Mouse (Mus musculus) layer of hippocampus, adult 2 months (tissue): ENCODE results near the gene Cd300lg. TPM values are rescaled to one million over a fixed set of nuclear protein-coding genes. Genes with fewer than 3 reads are reported as not detected.

Source experiments
- DNase-seq, 2 experiments: peaks; one replicate each; pipeline ENCODE4 v3.0.0; 2022; ENCODE audit warnings: low spot score in 2 of 2
- H3K27ac ChIP-seq: fragments of 200-600 bp; 2 replicates; pipeline ENCODE4 v1.8.1; 2022
- H3K4me3 ChIP-seq: fragments of 200-600 bp; 2 replicates; pipeline ENCODE4 v1.8.1; 2022; ENCODE audit warnings: mild to moderate bottlenecking
- CTCF ChIP-seq: fragments of 200-600 bp; conservative IDR thresholded peaks from 2 replicates; pipeline ENCODE4 v1.8.1; 2022; ENCODE audit warnings: antibody characterized with exemption, mild to moderate bottlenecking, moderate library complexity
- long read RNA-seq, 2 experiments: library from polyadenylated mRNA; stranded (forward); transcript quantifications; one replicate each; pipeline ENCODE4 v2.0.0; 2021; ENCODE audit warnings: borderline mapping rate in 2 of 2
- total RNA-seq, 2 experiments: library from RNA; stranded (reverse); gene quantifications; 2 replicates each; pipeline ENCODE4 v1.2.3; 2021

Cd300lg gene
- not detected for total RNA-seq
- long read RNA-seq, experiment 1: 0 reads
- long read RNA-seq, experiment 2: 0 reads

DNA sequence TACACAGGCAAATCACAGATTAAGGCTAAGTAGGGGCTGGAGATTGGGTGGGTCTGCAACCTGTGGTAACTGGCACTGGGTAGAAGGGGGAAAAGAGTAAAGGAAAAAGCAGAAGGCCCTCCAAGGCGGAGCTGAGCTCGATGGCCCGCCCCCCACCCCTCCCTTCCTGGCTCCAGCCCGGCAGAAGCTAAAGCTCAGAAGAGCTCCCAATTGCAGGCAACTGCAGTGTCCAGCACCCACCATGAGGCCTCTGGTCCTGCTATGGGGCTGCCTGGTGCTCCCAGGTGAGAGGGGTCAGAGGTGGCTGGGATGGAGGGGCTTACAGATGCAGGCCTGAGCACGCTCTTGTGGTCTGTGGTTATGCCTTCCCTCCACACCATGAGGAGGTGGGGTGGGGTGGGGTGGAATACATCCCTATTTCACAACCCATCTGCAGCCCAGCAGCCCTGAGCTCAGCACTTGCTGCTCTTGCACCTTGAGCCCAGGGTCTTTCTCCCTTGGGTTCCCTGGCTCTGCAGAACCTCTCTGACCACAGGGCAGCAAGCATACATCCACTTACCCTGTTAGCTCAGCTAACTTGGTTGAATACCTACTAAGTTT is at the start of gene Cd300lg:
Gene Cd300lg, plus strand, starts transcription at position 160 of the 600 bp plus-strand sequence.
- no peak for DNase-seq
- no peak within 1 kb of the TSS for H3K4me3 ChIP-seq
- no peak for TF ChIP-seq CTCF
- no peak within 1 kb of the TSS for H3K27ac ChIP-seq

DNA sequence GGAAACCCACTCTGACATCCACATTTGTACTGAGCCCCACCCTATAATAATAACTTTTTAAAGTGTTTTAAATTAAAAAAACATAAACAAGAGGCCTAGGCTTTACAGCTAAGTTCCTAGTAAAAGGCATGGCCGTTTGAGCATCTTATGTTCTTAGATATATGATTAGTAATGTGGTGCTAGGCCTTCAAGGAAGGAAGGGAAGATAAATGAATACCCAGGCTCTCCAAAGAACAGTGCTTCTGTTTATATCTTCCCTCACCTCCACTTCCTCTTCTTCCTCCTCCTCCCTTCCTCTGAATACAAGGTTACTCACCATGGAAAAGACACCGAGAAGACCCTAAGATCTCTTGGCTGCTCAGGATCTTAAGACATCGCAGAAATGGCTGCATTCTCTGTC is 49.5 kb upstream of the Cd300lg start:
- no peak overlapping the region for H3K27ac ChIP-seq
- no peak for DNase-seq
- TF ChIP-seq CTCF: no peak
- H3K4me3 ChIP-seq: no peak overlapping the region

DNA sequence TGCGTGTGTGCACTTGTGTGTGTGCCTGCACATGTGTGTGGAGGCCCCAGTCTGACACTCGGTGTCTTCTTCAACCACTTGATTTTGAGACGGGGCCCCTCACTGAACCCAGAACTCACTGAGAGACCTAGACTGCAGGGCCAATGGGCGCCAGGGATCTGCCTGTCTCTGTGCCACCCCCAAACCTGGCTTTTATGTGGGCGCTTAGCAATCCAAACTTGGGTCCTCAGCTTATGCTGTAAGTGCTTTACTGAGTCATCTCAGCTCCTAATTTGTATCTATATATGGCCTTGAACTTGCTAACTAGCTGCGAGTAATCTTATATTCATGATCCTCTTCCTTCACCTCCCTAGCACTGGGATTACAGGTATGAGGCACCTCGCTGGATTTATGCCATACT is 48.9 kb upstream of the Cd300lg start:
- DNase-seq: no peak
- TF ChIP-seq CTCF: no peak
- Histone ChIP-seq H3K27ac (no peak overlapping the region), H3K4me3 (no peak overlapping the region)

DNA sequence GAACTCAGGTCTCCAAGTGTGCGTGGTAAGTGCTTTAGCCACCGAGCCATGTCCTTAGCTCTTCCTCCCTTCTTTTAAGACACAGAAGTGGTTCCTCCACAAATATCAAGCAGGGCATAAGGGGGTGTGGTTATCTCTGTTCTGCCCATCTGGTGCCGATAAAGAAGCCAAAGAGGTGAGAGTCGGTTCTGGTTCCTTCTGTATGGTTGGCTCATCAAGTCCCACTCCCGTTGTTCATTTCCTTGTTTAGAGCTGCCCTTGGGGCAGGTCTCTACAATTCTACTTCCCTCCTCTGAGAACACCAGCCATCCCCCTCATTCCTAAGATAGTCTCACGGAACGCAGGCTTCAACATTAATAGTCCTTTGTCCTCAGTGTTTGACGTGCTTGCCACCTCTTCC is 47.2 kb upstream of the Cd300lg start:
- Histone ChIP-seq H3K27ac (no peak overlapping the region), H3K4me3 (no peak overlapping the region)
- no peak for TF ChIP-seq CTCF
- no peak for DNase-seq

DNA sequence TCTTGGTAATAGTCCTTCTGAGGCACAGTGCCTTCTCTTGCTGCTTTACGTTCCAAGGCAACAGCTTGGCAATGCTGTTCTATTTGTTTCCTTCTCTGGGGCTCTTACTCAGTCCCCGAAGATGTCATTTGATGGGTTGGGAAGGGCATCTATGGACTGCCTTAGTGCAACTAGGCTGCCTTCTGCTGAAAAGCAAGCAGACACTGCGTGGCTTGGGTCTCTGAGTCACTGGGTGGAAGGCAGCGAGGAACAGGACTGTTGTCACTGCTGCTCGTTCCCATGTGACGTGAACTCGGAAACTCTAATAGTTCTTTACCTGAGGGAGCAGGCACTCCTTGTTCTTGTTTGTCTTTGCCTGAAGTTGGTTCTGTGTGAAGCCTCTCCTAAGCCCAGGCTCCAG is 45.4 kb upstream of the Cd300lg start:
- Histone ChIP-seq H3K4me3 (no peak overlapping the region), H3K27ac (no peak overlapping the region)
- DNase-seq: no peak
- no peak for TF ChIP-seq CTCF

DNA sequence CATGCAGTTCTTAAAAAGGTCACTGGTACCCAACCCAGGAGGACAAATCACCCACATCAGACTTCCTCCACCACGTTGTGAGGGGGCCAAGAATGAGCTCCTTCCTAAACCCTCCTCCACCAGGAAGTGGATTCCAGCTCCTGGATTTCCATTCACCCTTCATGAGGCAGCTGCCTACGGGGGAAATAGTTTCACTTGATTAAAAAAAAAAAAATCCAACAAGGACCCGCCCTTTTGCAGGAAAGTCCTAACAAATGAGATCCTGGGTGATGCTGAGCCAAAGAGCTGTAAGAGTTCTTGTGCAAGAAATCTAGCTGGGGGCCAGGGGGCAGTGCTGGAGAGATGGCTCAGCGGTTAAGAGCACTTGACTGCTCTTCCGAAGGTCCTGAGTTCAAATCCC is 43.1 kb upstream of the Cd300lg start:
- H3K27ac ChIP-seq: peak overlapping the region; percentile 2; the same call in 1 of the 2 replicates
- no peak overlapping the region for H3K4me3 ChIP-seq
- no peak for TF ChIP-seq CTCF
- no peak for DNase-seq

DNA sequence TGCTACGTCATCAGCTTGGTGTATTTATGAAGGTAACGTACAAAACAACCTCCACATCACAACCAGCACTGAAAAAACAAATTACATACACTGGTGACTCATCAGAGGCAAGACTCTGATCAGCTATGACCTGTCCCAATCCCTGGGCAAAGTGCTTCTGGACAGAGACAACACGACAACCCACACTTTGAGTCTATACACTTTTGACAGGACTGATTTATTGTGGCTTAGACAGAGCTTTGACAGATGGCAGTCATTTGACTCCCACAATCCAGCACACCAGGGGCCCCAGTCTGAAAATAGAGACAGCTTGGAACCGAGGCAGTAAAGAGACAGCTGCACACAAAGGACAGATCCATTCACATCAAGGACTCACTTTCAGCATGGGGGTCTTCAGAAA is 41.8 kb upstream of the Cd300lg start:
- peak in 1 of 2 experiments; percentile 53 for DNase-seq
- peak overlapping the region; percentile 67; the same call in 1 of the 2 replicates for H3K27ac ChIP-seq

DNA sequence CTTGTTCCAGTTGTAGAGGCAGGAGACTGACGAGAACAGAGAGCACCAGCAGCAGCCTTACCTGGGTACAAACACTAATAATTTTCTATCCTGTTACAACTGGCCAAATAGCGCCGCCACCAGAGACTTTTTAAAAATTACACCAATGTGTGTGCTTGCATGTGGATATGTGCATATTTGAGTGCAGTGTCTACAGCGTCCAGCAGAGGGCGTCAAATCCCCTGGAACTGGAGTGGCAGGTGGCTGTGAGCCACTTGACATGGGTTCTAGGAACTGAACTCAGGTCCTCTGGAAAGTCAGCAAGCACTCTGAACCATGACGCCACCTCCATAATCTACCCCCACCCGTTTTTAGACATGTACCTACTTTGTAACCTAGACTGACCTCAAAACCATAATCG is 37.1 kb upstream of the Cd300lg start:
- DNase-seq: no peak

More for the DNA sequence above, 41.8 kb upstream of the Cd300lg start:
- no peak for TF ChIP-seq CTCF
- no peak overlapping the region for H3K4me3 ChIP-seq

DNA sequence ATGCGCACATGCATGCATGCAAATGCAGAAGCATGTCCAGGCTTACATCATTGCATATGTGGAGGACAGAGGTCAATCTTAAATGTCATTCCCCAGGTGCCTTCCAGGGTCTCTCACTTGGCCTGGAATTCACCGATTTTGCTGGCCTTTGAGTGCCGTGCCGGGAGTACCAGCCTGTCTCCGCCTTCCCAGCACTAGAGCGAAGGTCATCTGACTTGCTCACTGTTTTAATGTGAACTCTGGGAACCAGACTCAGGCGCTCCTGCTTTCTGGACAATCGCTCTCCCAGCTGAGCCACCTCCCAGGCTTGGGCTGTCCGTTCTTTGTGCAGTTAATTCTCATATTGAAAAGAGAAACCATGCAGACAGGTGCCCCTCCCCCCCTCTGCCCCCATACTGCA is 35.0 kb upstream of the Cd300lg start:
- DNase-seq: no peak
- no peak overlapping the region for H3K27ac ChIP-seq
- H3K4me3 ChIP-seq: no peak overlapping the region
- TF ChIP-seq CTCF: no peak

More for the DNA sequence above, 37.1 kb upstream of the Cd300lg start:
- peak; percentile 66 for TF ChIP-seq CTCF
- H3K4me3 ChIP-seq: no peak overlapping the region
- no peak overlapping the region for H3K27ac ChIP-seq

DNA sequence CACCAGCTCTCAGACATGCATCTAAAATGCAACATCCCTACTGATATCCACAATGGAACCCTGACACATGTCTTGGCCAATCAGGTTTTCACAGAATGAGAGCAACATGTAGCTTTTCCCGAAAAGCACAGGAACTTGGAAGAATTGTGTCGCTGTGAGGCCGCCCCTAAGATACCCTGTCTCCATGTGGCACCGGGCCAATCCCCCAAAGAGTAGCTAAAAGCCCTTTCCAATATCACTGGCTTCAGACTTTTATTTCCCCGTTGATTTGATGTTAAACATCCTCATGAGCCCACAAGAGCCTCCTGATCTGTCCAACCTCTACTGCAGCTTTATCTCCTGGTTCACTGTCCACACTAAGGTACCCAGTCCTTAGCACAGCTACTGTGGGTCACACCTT is 34.6 kb upstream of the Cd300lg start:
- no peak overlapping the region for H3K4me3 ChIP-seq
- no peak for TF ChIP-seq CTCF
- DNase-seq: no peak
- H3K27ac ChIP-seq: no peak overlapping the region

DNA sequence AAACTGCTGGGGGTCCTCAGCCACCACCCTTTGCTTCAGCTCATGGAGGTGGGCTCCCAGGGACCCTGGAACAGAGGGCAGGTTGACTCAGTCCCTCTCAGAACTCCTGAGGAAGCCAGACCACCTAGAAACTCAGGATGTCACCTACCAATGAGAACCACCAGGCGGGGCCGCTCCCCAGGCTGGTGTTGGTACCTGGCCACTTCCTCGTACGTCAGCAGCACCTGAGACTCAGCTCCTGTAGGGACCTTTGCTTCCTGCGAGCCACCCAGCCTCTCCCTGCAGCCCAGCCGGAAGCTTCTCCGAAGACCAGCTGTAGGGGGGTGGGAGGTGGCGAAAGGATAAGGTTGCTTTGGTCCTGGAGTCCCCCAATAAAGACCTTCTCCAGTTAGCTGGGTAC is 32.9 kb upstream of the Cd300lg start:
- TF ChIP-seq CTCF: no peak
- Histone ChIP-seq H3K27ac (no peak overlapping the region), H3K4me3 (no peak overlapping the region)
- DNase-seq: no peak

DNA sequence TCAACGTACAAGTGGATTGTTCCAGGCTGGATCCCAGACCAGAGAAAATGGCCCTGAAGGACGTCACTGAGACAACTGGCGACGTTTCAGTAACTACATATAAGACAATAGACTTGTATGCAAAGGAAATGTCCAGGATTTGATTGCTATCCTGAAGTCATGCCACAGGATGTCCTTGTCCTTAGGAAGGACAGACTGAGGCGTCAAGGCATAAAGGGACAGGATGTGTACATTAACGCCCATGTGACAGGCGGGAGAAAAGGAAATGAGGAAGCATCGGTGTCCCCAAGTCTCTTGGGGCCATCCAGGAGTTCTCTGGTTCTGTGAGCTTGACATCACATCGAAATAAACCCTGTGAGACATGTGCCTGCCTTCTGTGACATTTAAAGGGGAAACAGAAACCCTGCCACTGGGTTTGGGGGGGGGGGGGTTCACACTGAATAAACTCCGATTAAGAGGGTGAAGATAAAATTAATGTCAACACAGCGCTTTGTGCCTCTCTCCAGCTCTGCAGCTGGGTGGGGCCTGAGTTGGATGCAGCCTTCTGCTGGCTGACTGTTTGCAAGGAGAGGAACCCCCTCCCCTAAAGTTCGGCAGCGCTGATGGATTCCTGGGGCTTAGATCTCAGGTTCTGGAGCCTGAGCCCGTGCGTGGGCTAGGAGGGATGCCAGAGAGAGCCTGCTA is 32.2 kb upstream of the Cd300lg start:
- Histone ChIP-seq H3K4me3 (no peak overlapping the region), H3K27ac (peak overlapping the region; percentile 77; the same call in 1 of the 2 replicates)
- no peak for TF ChIP-seq CTCF
- DNase-seq: no peak

DNA sequence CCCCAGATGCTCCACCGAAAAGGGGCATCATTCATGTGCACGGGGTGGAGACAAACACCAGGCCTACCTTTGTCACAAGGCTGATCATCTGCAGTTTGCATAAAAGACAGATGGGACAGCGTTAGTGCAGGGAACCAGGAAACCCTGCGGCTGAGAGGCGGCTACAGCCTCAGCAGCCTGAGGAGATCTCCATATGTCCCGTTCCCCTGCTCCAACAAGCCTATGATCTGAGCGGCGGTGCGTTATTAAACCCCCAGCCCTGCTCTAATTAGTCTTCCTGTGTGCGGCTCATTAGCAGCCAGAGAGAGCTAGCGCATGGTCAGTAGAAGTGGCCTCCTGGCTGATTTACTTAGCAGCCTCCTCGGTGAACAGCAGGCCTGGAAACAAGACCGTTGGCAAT is 31.2 kb upstream of the Cd300lg start:
- H3K27ac ChIP-seq: peak overlapping the region; percentile 77

DNA sequence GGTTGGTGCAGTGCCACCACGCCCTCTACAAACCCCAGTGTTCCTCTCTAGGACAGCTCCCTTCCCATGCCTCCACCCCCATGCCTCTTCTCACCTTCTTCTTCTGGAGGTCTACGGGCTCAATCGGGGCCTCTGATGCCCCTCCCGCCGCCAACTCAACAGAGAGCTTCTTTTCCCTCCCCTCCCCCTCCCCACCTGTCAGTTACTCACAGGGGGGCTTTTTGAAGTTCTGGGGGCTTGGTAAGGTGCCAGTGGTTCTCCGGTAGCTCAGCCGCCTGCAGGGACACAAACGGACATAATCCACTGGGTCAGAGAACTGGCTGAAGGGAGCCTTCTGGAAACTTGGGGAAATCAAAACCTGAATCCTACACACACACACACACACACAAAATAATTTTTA is 29.8 kb upstream of the Cd300lg start:
- no peak for TF ChIP-seq CTCF

More for the DNA sequence above, 31.2 kb upstream of the Cd300lg start:
- H3K4me3 ChIP-seq: no peak overlapping the region
- no peak for TF ChIP-seq CTCF
- DNase-seq: peak; percentile 30 to 45

More for the DNA sequence above, 29.8 kb upstream of the Cd300lg start:
- DNase-seq: no peak
- Histone ChIP-seq H3K4me3 (no peak overlapping the region), H3K27ac (no peak overlapping the region)
